Mouse (Mus musculus): ENCODE measurements at regions not wholly inside any gene's neighbourhood (a gene's known extent, or its start where the extent isn't known, plus 50 kb on each side); places are given as distances from the start of the nearest gene placed in this dataset.

- H3K4me1 ChIP-seq (ENCODE audit: insufficient read depth): no peaks in the 10 kb centered on the region
- no peak overlapping the region for H3K9ac ChIP-seq (replicated peaks)
- WGBS (ENCODE audit: insufficient replicate concordance): 77% methylated on average over 5 of the region's 6 CpGs
- H3K27ac ChIP-seq (ENCODE audit: low read depth): no peak overlapping the region
- no peaks in the 10 kb centered on the region for H3K36me3 ChIP-seq (replicated peaks; ENCODE audit: insufficient read depth, low read length)
- H3K9me3 ChIP-seq (ENCODE audit: low read length): no peaks in the 10 kb centered on the region
- H3K4me2 ChIP-seq (ENCODE audit: low read depth, low read length): no peak overlapping the region
- H3K4me3 ChIP-seq (ENCODE audit: low read depth, low read length): no peak overlapping the region
- DNase-seq: no peak
- TF ChIP-seq EP300 (IDR thresholded peaks at IDR 0.05; ENCODE audit: low read depth): no peak
- no peak for TF ChIP-seq CTCF (IDR thresholded peaks at IDR 0.05; ENCODE audit: low read depth)
- no peaks in the 10 kb centered on the region for H3K27me3 ChIP-seq (ENCODE audit: insufficient read depth, low read length)
- ATAC-seq: no peak
Observed at GRCm38 (mm10) chr8:78147170-78147569, 65.9 kb upstream of the Ttc29 start.

- Histone ChIP-seq H3K9me3 (ENCODE audit: low read length) (no peaks in the 10 kb centered on the region), H3K9ac (replicated peaks) (no peak overlapping the region)
- 88% methylated on average over 2 of the region's 2 CpGs for WGBS (ENCODE audit: insufficient replicate concordance)
Observed at GRCm38 (mm10) chr8:78148006-78148405, 65.1 kb upstream of the Ttc29 start.

GRCm38 (mm10) chr8:78154873-78155272 is 58.2 kb upstream of the Ttc29 start:
- H3K9ac ChIP-seq (replicated peaks): no peak overlapping the region
- no peak overlapping the region for H3K4me2 ChIP-seq (ENCODE audit: low read depth, low read length)
- H3K4me1 ChIP-seq (ENCODE audit: insufficient read depth): no peaks in the 10 kb centered on the region
- no peak for ATAC-seq
- H3K27me3 ChIP-seq (ENCODE audit: insufficient read depth, low read length): no peaks in the 10 kb centered on the region
- 61% methylated on average over 8 of the region's 8 CpGs for WGBS (ENCODE audit: insufficient replicate concordance)
- H3K9me3 ChIP-seq (ENCODE audit: low read length): no peaks in the 10 kb centered on the region
- no peak for DNase-seq
- TF ChIP-seq CTCF (IDR thresholded peaks at IDR 0.05; ENCODE audit: low read depth) (no peak), EP300 (IDR thresholded peaks at IDR 0.05; ENCODE audit: low read depth) (no peak)
- H3K36me3 ChIP-seq (replicated peaks; ENCODE audit: insufficient read depth, low read length): no peaks in the 10 kb centered on the region
- no peak overlapping the region for H3K27ac ChIP-seq (ENCODE audit: low read depth)
- no peak overlapping the region for H3K4me3 ChIP-seq (ENCODE audit: low read depth, low read length)

More at GRCm38 (mm10) chr8:78148006-78148405, 65.1 kb upstream of the Ttc29 start:
- Histone ChIP-seq H3K4me3 (ENCODE audit: low read depth, low read length) (no peak overlapping the region), H3K4me1 (ENCODE audit: insufficient read depth) (no peaks in the 10 kb centered on the region), H3K27me3 (ENCODE audit: insufficient read depth, low read length) (no peaks in the 10 kb centered on the region), H3K4me2 (ENCODE audit: low read depth, low read length) (no peak overlapping the region), H3K36me3 (replicated peaks; ENCODE audit: insufficient read depth, low read length) (no peaks in the 10 kb centered on the region), H3K27ac (ENCODE audit: low read depth) (no peak overlapping the region)
- DNase-seq (no peak), ATAC-seq (no peak)
- TF ChIP-seq EP300 (IDR thresholded peaks at IDR 0.05; ENCODE audit: low read depth): no peak
- TF ChIP-seq CTCF (IDR thresholded peaks at IDR 0.05; ENCODE audit: low read depth): no peak

- Histone ChIP-seq H3K27me3 (ENCODE audit: insufficient read depth, low read length) (no peaks in the 10 kb centered on the region), H3K4me2 (ENCODE audit: low read depth, low read length) (no peak overlapping the region), H3K9ac (replicated peaks) (no peak overlapping the region), H3K27ac (ENCODE audit: low read depth) (no peak overlapping the region), H3K36me3 (replicated peaks; ENCODE audit: insufficient read depth, low read length) (no peaks in the 10 kb centered on the region), H3K4me3 (ENCODE audit: low read depth, low read length) (no peak overlapping the region), H3K9me3 (ENCODE audit: low read length) (no peaks in the 10 kb centered on the region), H3K4me1 (ENCODE audit: insufficient read depth) (no peaks in the 10 kb centered on the region)
- 68% methylated on average over 1 of the region's 1 CpGs for WGBS (ENCODE audit: insufficient replicate concordance)
- ATAC-seq: no peak
- DNase-seq: no peak
- TF ChIP-seq EP300 (IDR thresholded peaks at IDR 0.05; ENCODE audit: low read depth) (no peak), CTCF (IDR thresholded peaks at IDR 0.05; ENCODE audit: low read depth) (no peak)
Observed at GRCm38 (mm10) chr8:78162046-78162445, 51.1 kb upstream of the Ttc29 start.

GRCm38 (mm10) chr8:78162763-78163508 is 50.2 kb upstream of the Ttc29 start:
- ATAC-seq: no peak
- TF ChIP-seq EP300 (IDR thresholded peaks at IDR 0.05; ENCODE audit: low read depth): no peak
- TF ChIP-seq CTCF (IDR thresholded peaks at IDR 0.05; ENCODE audit: low read depth): no peak
- no peaks in the 10 kb centered on the region for H3K36me3 ChIP-seq (replicated peaks; ENCODE audit: insufficient read depth, low read length)
- H3K27ac ChIP-seq (ENCODE audit: low read depth): no peak overlapping the region
- WGBS (ENCODE audit: insufficient replicate concordance): 73% methylated on average over 5 of the region's 5 CpGs
- H3K4me1 ChIP-seq (ENCODE audit: insufficient read depth): no peaks in the 10 kb centered on the region
- H3K9ac ChIP-seq (replicated peaks): no peak overlapping the region
- no peak for DNase-seq
- no peaks in the 10 kb centered on the region for H3K27me3 ChIP-seq (ENCODE audit: insufficient read depth, low read length)
- H3K4me3 ChIP-seq (ENCODE audit: low read depth, low read length): no peak overlapping the region
- no peaks in the 10 kb centered on the region for H3K9me3 ChIP-seq (ENCODE audit: low read length)
- H3K4me2 ChIP-seq (ENCODE audit: low read depth, low read length): no peak overlapping the region
